Comparison of ENCODE assay signal across 8 mouse cellular contexts in the genomic region with DNA sequence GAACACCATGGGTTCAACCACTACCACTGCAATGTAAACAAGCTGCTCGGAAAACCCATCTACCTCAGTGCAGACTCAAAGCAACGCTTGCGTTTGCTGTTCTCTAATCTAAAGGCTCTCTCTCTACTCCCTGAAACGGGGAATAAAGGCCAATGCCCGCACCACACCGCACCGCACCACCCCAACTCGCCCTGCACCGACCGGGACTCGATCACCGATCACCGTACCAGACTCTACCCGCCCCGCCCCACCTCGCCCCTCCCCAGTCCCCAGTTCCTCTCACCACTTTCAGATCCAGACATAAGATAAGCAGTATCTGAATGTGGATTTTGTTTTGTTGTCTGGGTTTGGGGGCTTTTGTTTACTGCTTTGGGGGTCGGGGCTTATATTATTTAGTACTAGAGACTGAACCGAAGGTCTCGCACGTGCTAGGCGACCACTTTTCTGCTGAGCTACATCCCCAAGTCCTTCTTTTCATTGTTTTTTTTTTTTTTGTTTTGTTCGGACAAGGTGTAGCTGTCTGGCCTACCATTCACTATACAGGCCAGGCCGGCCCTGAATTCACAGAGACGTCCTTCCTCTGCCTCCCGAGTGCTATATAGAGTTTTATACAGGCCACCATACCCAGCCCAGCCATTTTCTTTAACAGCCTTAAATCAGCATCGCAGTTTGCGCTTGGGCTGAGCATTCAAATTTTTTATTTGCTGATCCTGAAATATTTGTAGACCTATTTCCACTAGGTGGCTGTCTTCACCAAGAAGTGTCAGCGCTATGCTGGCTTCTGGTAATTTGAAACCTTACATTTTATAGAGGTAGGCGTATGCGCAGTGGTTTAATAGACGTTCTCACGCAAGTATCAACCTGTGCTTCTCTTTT. TPM values are rescaled to one million over a fixed set of nuclear protein-coding genes. Genes with fewer than 3 reads are reported as not detected.
DNase-seq lines count a peak whose midpoint lies in the region; ATAC-seq lines count a peak whose summit lies in the region.

No protein-coding gene starts in this region.

- DNase-seq in adrenal gland, postnatal 10 days = peak; percentile 42
- DNase-seq in adrenal gland, adult 8-10 months = no peak
- DNase-seq in adrenal gland, postnatal 36 days = peak; percentile 40 to 56
- peak; percentile 26 to 46 for DNase-seq in layer of hippocampus, adult 8-10 months (ENCODE audit: low spot score in 2 of 2)
- DNase-seq in lung, postnatal 10 days = peak; percentile 64
- peak; percentile 56 to 63 for DNase-seq in right cerebral cortex, postnatal 10 days (ENCODE audit: low spot score in 2 of 2)

- ATAC-seq in erythroblast, adult 5-6 weeks (replicated peaks; ENCODE audit: low FRiP score, poor library complexity, severe bottlenecking) = peak; percentile 75
- ATAC-seq in hematopoietic stem cell, adult 5-6 weeks (replicated peaks in 1 of 2; ENCODE audit: insufficient read depth in 1 of 2, low FRiP score in 2 of 2, low TSS enrichment in 1 of 2, low read depth in 1 of 2, poor library complexity in 2 of 2, severe bottlenecking in 2 of 2) = peak; percentile 84 to 85

RNA-seq across cellular contexts. Expression of gene Tnks2, which starts 18.4 kb away (rescaled TPM):
- total RNA-seq in adrenal gland, postnatal 10 days (2021) = 100 to 1,000 TPM; 119 to 140 TPM
- 100 to 1,000 TPM in 3 of 4 experiments, 10 to 100 TPM in 1; 99.2 to 117 (median 106) TPM for total RNA-seq in adrenal gland, adult 8-10 months (2022)
- total RNA-seq in adrenal gland, postnatal 36 days (2021) = 100 to 1,000 TPM; 109 to 123 TPM
- 22.4 and 29.0 TPM in 2 replicates for total RNA-seq in erythroblast, adult 5-6 weeks (2015; ENCODE audit: low replicate concordance)
- 26.9 and 56.0 TPM in 2 replicates for total RNA-seq in erythroblast, adult 5-6 weeks (2017; ENCODE audit: low replicate concordance)
- 88.0 and 117 TPM in 2 replicates for total RNA-seq in hematopoietic stem cell, adult 5-6 weeks (2017)
- total RNA-seq in layer of hippocampus, adult 8-10 months (2022) = 100 to 1,000 TPM; 113 to 120 (median 119) TPM
